Mouse (Mus musculus) MEL-GATA-1-ER (cell line): ENCODE measurements around the gene Fis1.
"Not testable (repeated sequence)": the region's sequence is repeated elsewhere in the genome, so short reads cannot be mapped to it uniquely, and the experiment has no call there.

Experiments used
- DNase-seq: peaks from one replicate; pipeline ENCODE4 v3.0.0-alpha.2; 2012; ENCODE audit warnings: low read depth; ENCODE audit errors: extremely low read depth

Gene Fis1

GRCm38 (mm10) chr5:136940029-136940428 lies 13.0 kb upstream of the Fis1 start:
- DNase-seq: not testable (repeated sequence)

GRCm38 (mm10) chr5:136940845-136941560 lies 12.1 kb upstream of the Fis1 start:
- no peak for DNase-seq

- DNase-seq: no peak
These were observed 10.3 kb upstream of the Fis1 start for GRCm38 (mm10) chr5:136942781-136943180.

GRCm38 (mm10) chr5:136943382-136943781 lies 9.7 kb upstream of the Fis1 start:
- no peak for DNase-seq

GRCm38 (mm10) chr5:136945084-136945483 lies 8.0 kb upstream of the Fis1 start:
- DNase-seq: no peak

- DNase-seq: no peak
These were observed 5.2 kb upstream of the Fis1 start for GRCm38 (mm10) chr5:136947874-136948273.

GRCm38 (mm10) chr5:136949551-136950336 lies 3.3 kb upstream of the Fis1 start:
- DNase-seq: not testable (repeated sequence)

- DNase-seq: no peak
These were observed 2.6 kb upstream of the Fis1 start for GRCm38 (mm10) chr5:136950521-136950920.

- DNase-seq: no peak
These were observed 922 bp upstream of the Fis1 start for GRCm38 (mm10) chr5:136952153-136952552.

GRCm38 (mm10) chr5:136953440-136953951 lies 421 bp downstream of the Fis1 start:
- no peak for DNase-seq

- no peak for DNase-seq
These were observed 2.5 kb downstream of the Fis1 start for GRCm38 (mm10) chr5:136955622-136956021.

- no peak for DNase-seq
These were observed 4.2 kb downstream of the Fis1 start for GRCm38 (mm10) chr5:136957250-136957649.

GRCm38 (mm10) chr5:136958991-136959605 lies 6.0 kb downstream of the Fis1 start:
- DNase-seq: no peak

GRCm38 (mm10) chr5:136960053-136960452 lies 7.0 kb downstream of the Fis1 start:
- DNase-seq: no peak

- DNase-seq: no peak
These were observed 8.4 kb downstream of the Fis1 start for GRCm38 (mm10) chr5:136961334-136961982.

GRCm38 (mm10) chr5:136961983-136962461 lies 8.9 kb downstream of the Fis1 start:
- peak; percentile 83 for DNase-seq

GRCm38 (mm10) chr5:136962501-136962900 lies 9.4 kb downstream of the Fis1 start:
- DNase-seq: no peak

GRCm38 (mm10) chr5:136962966-136963540 lies 10.0 kb downstream of the Fis1 start:
- no peak for DNase-seq

GRCm38 (mm10) chr5:136965210-136965609 lies 12.1 kb downstream of the Fis1 start:
- no peak for DNase-seq

- no peak for DNase-seq
These were observed 12.6 kb downstream of the Fis1 start for GRCm38 (mm10) chr5:136965686-136966085.

- no peak for DNase-seq
These were observed 13.3 kb downstream of the Fis1 start, which contains the start of gene Cldn15 for GRCm38 (mm10) chr5:136966331-136966730. TSS of gene Cldn15 (plus strand) at chr5:136966616.
